In genomic region chr14:55121947-55122346, GRCm38 (mm10) we compare ENCODE assay signal across 8 mouse cellular contexts. TPM values are rescaled to one million over a fixed set of nuclear protein-coding genes. Genes with fewer than 3 reads are reported as not detected.
DNase-seq lines count a peak whose midpoint lies in the region; ATAC-seq and TF ChIP-seq lines count a peak whose summit lies in the region.

No protein-coding gene starts in this region.

- TF ChIP-seq CTCF in embryonic fibroblast, embryonic 13.5 days (IDR thresholded peaks at IDR 0.05; ENCODE audit: borderline replicate concordance, insufficient read depth, low read length): peak; percentile 58; the same call in 1 of the 2 replicates
- TF ChIP-seq CTCF in lung, postnatal 0 days (IDR thresholded peaks at IDR 0.05): peak; percentile 91

- H3K27me3 ChIP-seq in heart, embryonic 12.5 days (replicated peaks): peaks cover 21% of the 10 kb centered on the region
- peaks cover 11% of the 10 kb centered on the region for H3K27me3 ChIP-seq in kidney, embryonic 15.5 days
- no peaks in the 10 kb centered on the region for H3K27me3 ChIP-seq in lung, postnatal 0 days (replicated peaks; ENCODE audit: insufficient read depth, low read length)

- H3K9ac ChIP-seq in heart, embryonic 12.5 days: peak overlapping the region; percentile 46
- H3K9ac ChIP-seq in kidney, embryonic 15.5 days: no peak overlapping the region
- no peak overlapping the region for H3K9ac ChIP-seq in lung, postnatal 0 days (replicated peaks; ENCODE audit: low read depth)

- WGBS in heart, embryonic 12.5 days: 2% methylated on average over 5 of the region's 5 CpGs
- WGBS in kidney, embryonic 15.5 days: 6% methylated on average over 5 of the region's 5 CpGs
- 7% methylated on average over 5 of the region's 5 CpGs for WGBS in lung, postnatal 0 days

- DNase-seq in MN1 (ENCODE audit: low spot score): peak; percentile 94
- peak; percentile 56 to 62 for DNase-seq in adrenal gland, postnatal 4 days (ENCODE audit: low spot score in 2 of 2)
- peak; percentile 91 for DNase-seq in lung, postnatal 0 days (ENCODE audit: low spot score)
- peak; percentile 88 for DNase-seq in retina, postnatal 1 day
- DNase-seq in natural killer cell, adult 2 months (ENCODE audit: low spot score in 2 of 2): no peak

- no peak for TF ChIP-seq POLR2A in embryonic fibroblast, embryonic 13.5 days (IDR thresholded peaks at IDR 0.05; ENCODE audit: low read depth, low read length)

- no peaks in the 10 kb centered on the region for H3K36me3 ChIP-seq in heart, embryonic 12.5 days
- no peaks in the 10 kb centered on the region for H3K36me3 ChIP-seq in kidney, embryonic 15.5 days
- no peaks in the 10 kb centered on the region for H3K36me3 ChIP-seq in lung, postnatal 0 days (ENCODE audit: insufficient read depth, low read length)

- no peaks in the 10 kb centered on the region for H3K9me3 ChIP-seq in heart, embryonic 12.5 days (replicated peaks)
- no peaks in the 10 kb centered on the region for H3K9me3 ChIP-seq in kidney, embryonic 15.5 days (replicated peaks)
- H3K9me3 ChIP-seq in lung, postnatal 0 days (ENCODE audit: low read length): no peaks in the 10 kb centered on the region

- peak; percentile 82 for ATAC-seq in heart, embryonic 12.5 days (ENCODE audit: insufficient number of reproducible peaks, low FRiP score)
- peak; percentile 79 for ATAC-seq in kidney, embryonic 15.5 days (replicated peaks; ENCODE audit: low FRiP score)
- peak; percentile 87 for ATAC-seq in lung, postnatal 0 days

- no peak overlapping the region for H3K4me3 ChIP-seq in embryonic fibroblast, embryonic 13.5 days (ENCODE audit: insufficient read depth, low read length)
- H3K4me3 ChIP-seq in heart, embryonic 12.5 days: no peak overlapping the region
- H3K4me3 ChIP-seq in kidney, embryonic 15.5 days (replicated peaks): no peak overlapping the region
- no peak overlapping the region for H3K4me3 ChIP-seq in lung, postnatal 0 days (ENCODE audit: low read depth, low read length)

- no peak for TF ChIP-seq EP300 in lung, postnatal 0 days (IDR thresholded peaks at IDR 0.05)

- H3K27ac ChIP-seq in embryonic fibroblast, embryonic 13.5 days (ENCODE audit: insufficient read depth, low read length): no peak overlapping the region
- no peak overlapping the region for H3K27ac ChIP-seq in heart, embryonic 12.5 days (ENCODE audit: poor library complexity, severe bottlenecking)
- H3K27ac ChIP-seq in kidney, embryonic 15.5 days: no peak overlapping the region
- H3K27ac ChIP-seq in lung, postnatal 0 days (ENCODE audit: low read length): no peak overlapping the region

- no peaks in the 10 kb centered on the region for H3K4me1 ChIP-seq in embryonic fibroblast, embryonic 13.5 days (ENCODE audit: control insufficient read depth, insufficient read depth, low read length)
- H3K4me1 ChIP-seq in heart, embryonic 12.5 days (replicated peaks): peaks cover 9% of the 10 kb centered on the region
- H3K4me1 ChIP-seq in kidney, embryonic 15.5 days: peaks cover 7% of the 10 kb centered on the region
- H3K4me1 ChIP-seq in lung, postnatal 0 days (ENCODE audit: insufficient read depth, low read depth, low read length): no peaks in the 10 kb centered on the region; the same call in 1 of the 2 replicates

- peak overlapping the region; percentile 58 for H3K4me2 ChIP-seq in heart, embryonic 12.5 days
- H3K4me2 ChIP-seq in kidney, embryonic 15.5 days: peak overlapping the region; percentile 44
- H3K4me2 ChIP-seq in lung, postnatal 0 days (replicated peaks; ENCODE audit: low read depth, low read length): 0 out of 2 replicates have a peak overlapping the region, but pooled peaks have one; percentile 20

RNA-seq across cellular contexts. Expression of gene Jph4, which starts 5.2 kb away (rescaled TPM):
- 10 to 100 TPM; 11.9 to 14.8 TPM for total RNA-seq in adrenal gland, postnatal 4 days (2021)
- polyA plus RNA-seq in embryonic fibroblast, embryonic 13.5 days (2011; ENCODE audit: insufficient read length, low read depth, missing spikeins): 0.73 and 1.6 TPM in 2 replicates
- 0.09 and 0.18 TPM in 2 replicates for polyA plus RNA-seq in heart, embryonic 12.5 days (2016; fragmentation: Nextera tagmentation; extraction: Ambion mirVana)
- 0.59 and 1.2 TPM in 2 replicates for polyA plus RNA-seq in kidney, embryonic 15.5 days (2015; fragmentation: Nextera tagmentation; extraction: Ambion mirVana)
- 0.08 and 0.17 TPM in 2 replicates for polyA plus RNA-seq in lung, postnatal 0 days (2015; fragmentation: Nextera tagmentation; extraction: Ambion mirVana)

RNA-seq across cellular contexts. Expression of gene Ap1g2, which starts 15.6 kb away (rescaled TPM):
- total RNA-seq in adrenal gland, postnatal 4 days (2021): 10 to 100 TPM; 30.3 to 34.0 TPM
- 6.7 and 10.0 TPM in 2 replicates for polyA plus RNA-seq in embryonic fibroblast, embryonic 13.5 days (2011; ENCODE audit: insufficient read length, low read depth, missing spikeins)
- polyA plus RNA-seq in heart, embryonic 12.5 days (2016; fragmentation: Nextera tagmentation; extraction: Ambion mirVana): 8.7 and 9.8 TPM in 2 replicates
- polyA plus RNA-seq in kidney, embryonic 15.5 days (2015; fragmentation: Nextera tagmentation; extraction: Ambion mirVana): 15.9 and 18.9 TPM in 2 replicates
- polyA plus RNA-seq in lung, postnatal 0 days (2015; fragmentation: Nextera tagmentation; extraction: Ambion mirVana): 11.5 and 13.3 TPM in 2 replicates

RNA-seq across cellular contexts. Expression of gene Thtpa, which starts 27.4 kb away (rescaled TPM):
- total RNA-seq in adrenal gland, postnatal 4 days (2021): 10 to 100 TPM; 21.0 to 21.3 TPM
- 13.1 and 17.1 TPM in 2 replicates for polyA plus RNA-seq in embryonic fibroblast, embryonic 13.5 days (2011; ENCODE audit: insufficient read length, low read depth, missing spikeins)
- 14.3 and 14.8 TPM in 2 replicates for polyA plus RNA-seq in heart, embryonic 12.5 days (2016; fragmentation: Nextera tagmentation; extraction: Ambion mirVana)
- 21.0 and 21.5 TPM in 2 replicates for polyA plus RNA-seq in kidney, embryonic 15.5 days (2015; fragmentation: Nextera tagmentation; extraction: Ambion mirVana)
- polyA plus RNA-seq in lung, postnatal 0 days (2015; fragmentation: Nextera tagmentation; extraction: Ambion mirVana): 13.6 and 14.1 TPM in 2 replicates

RNA-seq across cellular contexts. Expression of gene Zfhx2, which starts 29.8 kb away (rescaled TPM):
- 10 to 100 TPM; 11.9 to 13.5 TPM for total RNA-seq in adrenal gland, postnatal 4 days (2021)
- polyA plus RNA-seq in embryonic fibroblast, embryonic 13.5 days (2011; ENCODE audit: insufficient read length, low read depth, missing spikeins): 1.9 and 3.5 TPM in 2 replicates
- 4.4 and 4.5 TPM in 2 replicates for polyA plus RNA-seq in heart, embryonic 12.5 days (2016; fragmentation: Nextera tagmentation; extraction: Ambion mirVana)
- 6.0 and 6.5 TPM in 2 replicates for polyA plus RNA-seq in kidney, embryonic 15.5 days (2015; fragmentation: Nextera tagmentation; extraction: Ambion mirVana)
- polyA plus RNA-seq in lung, postnatal 0 days (2015; fragmentation: Nextera tagmentation; extraction: Ambion mirVana): 1.0 and 1.7 TPM in 2 replicates

Comparison
In these comparisons a context has a peak if more than half of its experiments do, and no peak if none do; other contexts are left out.
1. DNase-seq: peak in MN1 (single experiment), adrenal gland, postnatal 4 days (2 of 2), lung, postnatal 0 days (single experiment) and retina, postnatal 1 day (single experiment); none in natural killer cell, adult 2 months (0 of 2).
2. Peak in every context shown above with its lines, with median percentiles within 50 percentile points of each other: ATAC-seq and H3K4me2 ChIP-seq.